Mouse (Mus musculus) midbrain, embryonic 16.5 days (tissue): ENCODE data around the gene Sdr39u1. TPM values are rescaled to one million over a fixed set of nuclear protein-coding genes. Genes with fewer than 3 reads are reported as not detected.

Experiments used
- ATAC-seq: fragments of 200-750 bp; cut with Nextera tagmentation; 2 replicates; pipeline ENCODE4 v1.8.0; 2017; ENCODE audit warnings: moderate TSS enrichment
- H3K27ac ChIP-seq: fragments of 300-500 bp; sonication (generic); 2 replicates; pipeline ENCODE4 v1.5.1; 2014; ENCODE audit warnings: mild to moderate bottlenecking, low read length, mixed read lengths
- H3K27me3 ChIP-seq: fragments of 300-500 bp; sonication (generic); 2 replicates; pipeline ENCODE4 v1.6.1; 2014; ENCODE audit warnings: low read depth, low read length, mixed read lengths; ENCODE audit not compliant: control insufficient read depth, insufficient read depth
- H3K36me3 ChIP-seq: fragments of 300-500 bp; sonication (generic); 2 replicates; pipeline ENCODE4 v1.6.1; 2014; ENCODE audit warnings: mild to moderate bottlenecking, low read length, moderate library complexity, mixed read lengths; ENCODE audit not compliant: control insufficient read depth, insufficient read depth
- H3K4me1 ChIP-seq: fragments of 300-500 bp; sonication (generic); 2 replicates; pipeline ENCODE4 v1.6.1; 2014; ENCODE audit warnings: mild to moderate bottlenecking, low read length, mixed read lengths; ENCODE audit not compliant: control insufficient read depth, insufficient read depth
- H3K4me2 ChIP-seq: fragments of 300-500 bp; sonication (generic); 2 replicates; pipeline ENCODE4 v1.6.1; 2014; ENCODE audit warnings: mild to moderate bottlenecking, low read length, mixed read lengths
- H3K4me3 ChIP-seq: fragments of 300-500 bp; sonication (generic); 2 replicates; pipeline ENCODE4 v1.5.1; 2014; ENCODE audit warnings: low read depth, mild to moderate bottlenecking, low read length, moderate library complexity, mixed read lengths
- H3K9ac ChIP-seq: fragments of 300-500 bp; sonication (generic); 2 replicates; pipeline ENCODE4 v1.6.1; 2014; ENCODE audit warnings: low read depth, low read length, mixed read lengths
- H3K9me3 ChIP-seq: fragments of 300-500 bp; sonication (generic); replicated peaks from 2 replicates; pipeline ENCODE4 v1.6.1; 2014; ENCODE audit warnings: mild to moderate bottlenecking, low read length, mixed read lengths; ENCODE audit not compliant: control insufficient read depth, poor library complexity, severe bottlenecking
- WGBS: fragments of 180-500 bp; shearing (Covaris S2); extraction: QIAGEN DNeasy Blood & Tissue Kit; methylation state at CpG from one replicate; pipeline ENCODE4 v1.1.7; 2014; 5-methylcytosine and 5-hydroxymethylcytosine counted together
- polyA plus RNA-seq: library from polyadenylated mRNA; unstranded; fragments of >200 nt; fragmentation: Nextera tagmentation; extraction: Ambion mirVana; gene quantifications from 2 replicates; pipeline ENCODE4 v1.2.1, GENCODE M21; 2015

The Sdr39u1 gene
- polyA plus RNA-seq, 1 experiment from 2014 or later: 180 TPM

DNA sequence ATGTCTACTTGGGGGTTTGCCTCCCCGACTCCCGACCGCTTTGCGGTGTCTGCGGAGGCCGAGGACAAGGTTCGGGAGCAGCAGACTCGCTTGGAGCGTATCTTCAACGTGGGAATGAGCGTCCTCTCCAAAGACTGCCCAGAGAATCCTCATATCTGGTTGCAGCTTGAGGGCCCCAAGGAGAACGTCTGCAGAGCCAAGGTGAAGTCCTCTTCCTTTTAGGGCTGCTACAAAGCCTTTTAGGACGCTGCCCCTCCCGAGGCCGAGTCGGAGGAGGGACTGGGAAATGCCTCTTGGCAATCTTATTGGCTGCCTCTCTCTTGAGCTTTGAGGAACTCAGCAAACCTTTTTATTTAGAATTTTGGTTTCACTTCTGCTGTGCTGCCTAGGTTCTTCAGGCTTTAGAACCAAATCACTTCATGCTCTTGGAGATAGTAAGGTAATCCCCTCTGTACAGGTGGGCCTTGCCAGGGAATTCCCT, 14.3 kb downstream of the Sdr39u1 start:
- Histone ChIP-seq H3K27me3 (no peaks in the 10 kb centered on the region), H3K4me1 (peaks cover 15% of the 10 kb centered on the region), H3K9ac (peak overlapping the region; percentile 88; the same call in 1 of the 2 replicates), H3K4me3 (peak overlapping the region; percentile 79), H3K4me2 (peak overlapping the region; percentile 74), H3K27ac (peak overlapping the region; percentile 72; the same call in 1 of the 2 replicates), H3K9me3 (no peaks in the 10 kb centered on the region), H3K36me3 (peaks cover 8% of the 10 kb centered on the region; the same call in 1 of the 2 replicates)
- WGBS: 11% methylated on average over 16 of the region's 16 CpGs
- no peak for ATAC-seq

DNA sequence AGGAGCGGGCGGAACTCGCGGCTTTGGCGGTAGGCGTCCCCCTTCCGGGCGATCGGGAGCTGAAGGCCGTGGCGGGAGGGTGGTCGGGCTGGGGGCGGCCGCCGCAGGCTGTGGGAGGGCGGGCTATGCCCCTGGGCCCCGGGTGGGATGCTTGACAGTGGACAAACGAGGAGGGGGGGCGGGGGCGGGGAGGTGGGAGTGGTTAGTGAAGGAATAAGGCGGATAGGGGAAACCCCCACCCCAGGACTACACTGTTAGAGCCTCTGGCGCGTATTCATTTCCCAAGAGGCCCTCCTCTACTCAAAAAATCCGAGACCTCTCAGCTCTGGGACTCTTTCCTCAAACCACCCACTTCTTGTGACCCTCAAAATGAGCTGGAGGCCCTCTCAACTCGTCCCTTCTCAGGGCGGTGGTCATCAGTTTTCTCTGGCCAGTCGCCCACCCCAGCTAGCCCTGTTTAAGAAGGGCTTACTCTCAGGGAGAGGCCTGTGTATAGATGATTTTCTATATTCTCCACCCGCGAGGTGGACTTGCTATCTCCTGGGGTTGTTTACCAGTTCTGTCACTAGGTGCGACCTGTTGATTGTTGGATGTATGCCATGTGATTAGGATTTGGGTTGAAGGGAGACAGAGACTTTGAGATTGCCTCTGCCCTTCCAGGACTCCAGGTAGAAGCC, 14.8 kb downstream of the Sdr39u1 start:
- WGBS: under 1% methylated on average over 11 of the region's 30 CpGs
- H3K27ac ChIP-seq: peak overlapping the region; percentile 72

DNA sequence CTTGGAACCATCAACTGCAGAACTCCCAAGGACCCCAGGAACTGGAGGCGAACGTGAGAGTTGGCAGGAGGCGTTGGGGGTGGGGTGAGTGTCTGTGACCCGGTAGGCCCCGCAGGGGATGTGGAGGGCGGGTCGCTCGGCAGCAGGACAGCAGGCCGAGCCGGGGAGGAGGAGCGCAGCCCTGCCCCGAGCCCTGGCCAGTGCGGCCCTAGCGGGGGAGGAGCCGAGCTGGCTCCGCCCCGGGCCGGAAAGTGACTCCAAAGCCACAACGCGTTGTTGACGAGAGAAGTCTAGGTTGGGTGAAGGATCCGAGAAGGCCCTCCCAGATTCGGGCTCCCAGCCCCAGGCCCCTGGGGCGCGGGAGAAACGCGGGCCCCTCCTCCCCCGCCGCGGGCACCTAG, 15.4 kb downstream of the Sdr39u1 start, which contains the start of gene Khnyn:
Gene Khnyn (plus strand): TSS at position 235 of the 401 bp plus-strand sequence.
- peak; percentile 91 for ATAC-seq
- H3K9ac ChIP-seq: peak within 1 kb of the TSS; percentile 88
- H3K36me3 ChIP-seq: peaks cover 8% of the 10 kb centered on the region; the same call in 1 of the 2 replicates
- peak within 1 kb of the TSS; percentile 79 for H3K4me3 ChIP-seq
- no peaks in the 10 kb centered on the region for H3K27me3 ChIP-seq
- H3K9me3 ChIP-seq: no peaks in the 10 kb centered on the region
- peaks cover 15% of the 10 kb centered on the region for H3K4me1 ChIP-seq
- H3K27ac ChIP-seq: peak within 1 kb of the TSS; percentile 72
- H3K4me2 ChIP-seq: peak within 1 kb of the TSS; percentile 74
- WGBS: 1% methylated on average over 21 of the region's 30 CpGs

More for the DNA sequence above, 14.8 kb downstream of the Sdr39u1 start:
- peak; percentile 73 for ATAC-seq
- Histone ChIP-seq H3K4me2 (peak overlapping the region; percentile 74), H3K4me3 (peak overlapping the region; percentile 79), H3K9ac (peak overlapping the region; percentile 88), H3K27me3 (no peaks in the 10 kb centered on the region), H3K9me3 (no peaks in the 10 kb centered on the region), H3K4me1 (peaks cover 15% of the 10 kb centered on the region), H3K36me3 (peaks cover 8% of the 10 kb centered on the region; the same call in 1 of the 2 replicates)

DNA sequence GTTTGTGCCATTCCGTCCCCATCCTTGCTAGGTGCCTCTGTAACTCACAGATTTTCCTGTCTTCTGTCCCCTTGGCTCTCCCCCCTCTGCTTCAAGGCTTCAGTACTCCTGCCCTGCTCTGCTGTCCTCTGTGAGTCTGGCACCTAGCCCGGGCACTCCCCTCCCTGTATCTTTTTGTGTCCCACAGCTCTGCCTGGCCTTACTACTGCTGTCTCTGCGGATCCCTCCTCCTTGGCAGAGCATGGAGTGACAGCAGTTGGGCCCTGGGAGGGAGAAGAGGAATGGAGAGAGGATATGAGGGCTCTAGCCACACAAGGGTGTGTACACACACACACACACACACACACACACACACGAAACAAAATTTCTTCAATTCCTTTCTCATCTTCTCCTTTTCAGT, 15.9 kb downstream of the Sdr39u1 start, which contains the start of gene Cbln3:
Gene Cbln3 (minus strand): TSS at position 227 of the 400 bp plus-strand sequence.
- H3K9ac ChIP-seq: peak within 1 kb of the TSS; percentile 88
- H3K4me3 ChIP-seq: peak within 1 kb of the TSS; percentile 79
- H3K27me3 ChIP-seq: no peaks in the 10 kb centered on the region
- peaks cover 15% of the 10 kb centered on the region for H3K4me1 ChIP-seq
- H3K9me3 ChIP-seq: no peaks in the 10 kb centered on the region
- H3K4me2 ChIP-seq: peak within 1 kb of the TSS; percentile 74
- 24% methylated on average over 4 of the region's 4 CpGs for WGBS
- ATAC-seq: peak; percentile 67
- H3K27ac ChIP-seq: peak within 1 kb of the TSS; percentile 72
- H3K36me3 ChIP-seq: peaks cover 4% of the 10 kb centered on the region; the same call in 1 of the 2 replicates

DNA sequence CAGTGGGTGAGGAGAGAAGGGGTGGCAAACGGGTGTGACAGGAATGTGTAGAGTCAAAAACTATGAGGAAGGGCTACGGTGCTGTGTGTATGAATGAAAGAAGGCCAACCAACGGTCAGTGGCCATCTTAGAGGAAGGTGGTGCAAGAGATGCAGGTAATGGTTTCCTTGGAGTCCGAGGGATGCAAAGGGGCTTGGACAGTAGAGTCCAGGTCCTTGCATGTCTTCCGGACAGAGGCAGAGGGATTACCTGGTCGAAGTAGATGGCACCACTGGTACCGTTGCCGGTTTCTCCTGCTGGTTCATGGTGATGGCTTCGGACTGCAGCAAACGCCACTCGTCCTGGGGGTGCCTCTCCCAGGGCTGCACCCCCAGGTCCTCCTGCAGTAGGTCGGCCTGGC, 16.4 kb downstream of the Sdr39u1 start:
- no peaks in the 10 kb centered on the region for H3K9me3 ChIP-seq
- no peak overlapping the region for H3K27ac ChIP-seq
- no peak overlapping the region for H3K4me2 ChIP-seq
- whole genome bisulfite sequencing: 87% methylated on average over 12 of the region's 12 CpGs
- 0 out of 2 replicates have a peak, but pooled peaks have one; percentile 7 for ATAC-seq
- H3K4me3 ChIP-seq: no peak overlapping the region
- H3K4me1 ChIP-seq: peaks cover 15% of the 10 kb centered on the region
- no peaks in the 10 kb centered on the region for H3K27me3 ChIP-seq
- no peak overlapping the region for H3K9ac ChIP-seq
- no peaks in the 10 kb centered on the region for H3K36me3 ChIP-seq

DNA sequence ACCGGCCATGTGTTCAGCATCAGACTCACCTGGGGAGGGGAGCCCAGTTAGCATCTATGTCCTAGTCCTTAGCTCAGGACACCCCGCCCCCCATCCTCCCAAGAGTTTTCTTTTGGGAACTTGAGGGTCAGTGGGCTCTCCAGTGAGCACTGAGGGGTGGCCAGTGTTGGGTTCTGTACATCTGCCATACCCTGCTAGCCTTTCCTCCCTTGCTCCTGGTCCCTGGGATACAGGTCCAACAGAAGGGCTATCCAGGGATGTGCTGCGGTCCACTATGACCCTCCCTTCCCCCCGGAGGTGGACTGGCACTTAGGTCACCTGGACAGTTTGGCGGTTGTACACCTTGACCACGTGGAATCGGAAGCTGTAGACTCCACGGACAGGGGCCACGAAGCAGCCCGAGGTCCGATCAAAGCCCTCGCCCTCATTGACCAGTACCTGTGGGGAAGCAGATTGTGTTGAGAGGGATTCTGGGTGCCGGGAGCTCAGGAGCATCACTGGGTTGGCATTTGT, 16.9 kb downstream of the Sdr39u1 start:
- Histone ChIP-seq H3K36me3 (no peaks in the 10 kb centered on the region), H3K27ac (no peak overlapping the region), H3K4me3 (no peak overlapping the region), H3K9ac (no peak overlapping the region), H3K27me3 (no peaks in the 10 kb centered on the region), H3K4me2 (no peak overlapping the region), H3K9me3 (no peaks in the 10 kb centered on the region), H3K4me1 (peaks cover 15% of the 10 kb centered on the region)
- 94% methylated on average over 13 of the region's 13 CpGs for WGBS
- no peak for ATAC-seq

DNA sequence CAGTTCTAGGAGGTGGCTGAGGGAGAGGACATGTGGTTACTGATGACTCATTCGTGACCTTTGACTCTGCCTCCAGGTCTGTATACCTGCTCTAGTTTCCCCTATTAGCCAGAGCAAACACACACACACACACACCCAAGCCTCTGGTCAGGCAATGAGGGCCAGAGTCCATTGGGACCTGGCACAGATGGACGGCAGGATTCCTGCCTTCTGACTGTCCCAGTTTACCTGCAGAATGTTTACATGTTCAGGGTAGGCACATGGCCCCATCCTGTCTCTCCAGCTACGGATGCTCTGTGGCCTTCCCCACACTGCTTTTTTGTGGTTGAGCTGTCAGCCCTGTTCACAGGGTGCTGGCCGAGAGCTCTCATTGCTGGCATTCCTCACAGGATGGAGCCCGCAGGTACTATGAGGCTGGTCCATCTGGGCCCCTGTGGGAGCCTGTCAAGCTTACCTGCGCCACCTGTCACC, 17.9 kb downstream of the Sdr39u1 start:
- Histone ChIP-seq H3K4me1 (peaks cover 15% of the 10 kb centered on the region), H3K9me3 (no peaks in the 10 kb centered on the region), H3K4me2 (no peak overlapping the region), H3K27me3 (no peaks in the 10 kb centered on the region), H3K36me3 (no peaks in the 10 kb centered on the region), H3K27ac (no peak overlapping the region), H3K9ac (no peak overlapping the region), H3K4me3 (no peak overlapping the region)
- no peak for ATAC-seq
- WGBS: 70% methylated on average over 6 of the region's 6 CpGs

DNA sequence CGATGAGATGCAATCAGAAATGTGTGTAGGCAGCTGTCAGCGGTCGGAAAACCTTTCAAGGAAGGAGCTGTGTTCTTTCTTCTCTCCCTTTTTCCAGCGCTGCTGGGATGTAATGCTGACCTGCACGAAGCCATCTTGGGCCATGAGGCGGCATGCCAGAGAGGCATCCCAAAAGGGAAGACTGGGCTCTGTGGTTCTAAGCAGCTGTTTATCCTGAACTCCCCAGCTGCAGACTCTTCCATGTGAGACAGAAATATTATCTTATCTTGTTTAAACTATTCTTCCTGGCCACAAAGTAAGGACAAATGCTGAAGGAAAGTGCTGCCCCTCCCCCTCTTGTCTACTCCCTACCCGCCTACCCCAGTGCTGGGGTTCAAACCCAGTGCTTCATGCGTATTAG, 19.1 kb downstream of the Sdr39u1 start:
- 88% methylated on average over 8 of the region's 8 CpGs for WGBS

DNA sequence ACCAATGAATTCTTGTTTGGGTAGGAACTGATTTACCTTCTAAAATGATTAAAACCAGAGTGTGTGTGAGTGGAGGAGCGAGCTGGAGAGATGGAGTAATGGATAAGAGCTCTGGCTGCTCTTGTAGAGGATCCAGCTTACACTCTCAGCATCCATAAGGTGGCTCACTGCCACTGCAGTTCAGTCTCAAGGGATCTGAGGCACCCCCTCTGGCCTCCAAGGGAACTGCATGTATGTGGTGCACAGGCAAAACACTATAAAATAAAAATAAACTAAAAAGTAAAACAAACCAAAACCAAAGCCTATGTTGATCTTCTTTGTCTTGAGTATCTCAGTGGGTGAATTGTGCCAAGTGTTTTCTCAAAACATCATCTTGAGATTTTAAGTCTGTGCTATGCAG, 20.5 kb downstream of the Sdr39u1 start:
- Histone ChIP-seq H3K27ac (no peak overlapping the region), H3K4me3 (no peak overlapping the region), H3K4me1 (peaks cover 4% of the 10 kb centered on the region; the same call in 1 of the 2 replicates), H3K36me3 (no peaks in the 10 kb centered on the region), H3K9ac (no peak overlapping the region), H3K9me3 (no peaks in the 10 kb centered on the region), H3K27me3 (no peaks in the 10 kb centered on the region), H3K4me2 (no peak overlapping the region)
- ATAC-seq: no peak
- WGBS: 41% methylated on average over 1 of the region's 1 CpGs

More for the DNA sequence above, 19.1 kb downstream of the Sdr39u1 start:
- ATAC-seq: no peak
- Histone ChIP-seq H3K27me3 (no peaks in the 10 kb centered on the region), H3K4me2 (no peak overlapping the region), H3K4me1 (peaks cover 10% of the 10 kb centered on the region), H3K4me3 (no peak overlapping the region), H3K27ac (no peak overlapping the region), H3K9me3 (no peaks in the 10 kb centered on the region), H3K36me3 (no peaks in the 10 kb centered on the region), H3K9ac (no peak overlapping the region)
